Mouse (Mus musculus): ENCODE data around the gene Pik3cb. TPM values are rescaled to one million over a fixed set of nuclear protein-coding genes. Genes with fewer than 3 reads are reported as not detected.
A peak's percentile ranks its signal among the peaks of the same experiment; 100 is the strongest.

The Pik3cb gene
- polyA plus RNA-seq, 1 experiment from 2014 or later: 1.3 TPM

DNA sequence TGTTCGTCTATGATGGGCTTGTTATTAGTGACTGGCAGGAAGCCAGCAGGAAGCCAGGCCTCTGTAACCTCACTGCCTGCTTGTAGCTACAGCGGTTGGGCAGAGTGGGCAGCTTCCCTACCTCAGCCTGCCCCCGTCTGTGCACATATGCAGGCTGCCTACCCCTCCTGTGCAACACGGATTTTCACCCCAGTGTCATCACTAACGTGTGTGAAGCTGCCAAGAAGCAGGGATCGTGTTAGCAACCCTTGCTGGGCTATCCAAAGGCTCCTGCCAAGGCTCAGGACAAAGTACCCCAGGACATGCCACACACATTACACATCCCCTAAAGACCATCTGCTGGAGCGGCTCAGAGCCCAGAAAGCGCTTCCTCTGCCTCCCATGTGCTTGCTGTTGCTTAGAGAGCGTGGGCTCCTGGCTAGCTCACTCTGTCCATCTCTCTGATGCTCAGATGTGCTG lies 140.5 kb downstream of the Pik3cb start:
- peaks cover 36% of the 10 kb centered on the region for H3K36me3 ChIP-seq
- ATAC-seq (ENCODE audit: insufficient number of reproducible peaks, insufficient read depth, low FRiP score, low TSS enrichment, low read depth): no peak
- no peaks in the 10 kb centered on the region for H3K4me1 ChIP-seq (replicated peaks)
- no peak overlapping the region for H3K27ac ChIP-seq
- H3K4me2 ChIP-seq: no peak overlapping the region
- no peaks in the 10 kb centered on the region for H3K9me3 ChIP-seq
- H3K4me3 ChIP-seq (replicated peaks): no peak overlapping the region
- no peak overlapping the region for H3K9ac ChIP-seq (replicated peaks)
- WGBS: 88% methylated on average over 9 of the region's 9 CpGs
- no peaks in the 10 kb centered on the region for H3K27me3 ChIP-seq

DNA sequence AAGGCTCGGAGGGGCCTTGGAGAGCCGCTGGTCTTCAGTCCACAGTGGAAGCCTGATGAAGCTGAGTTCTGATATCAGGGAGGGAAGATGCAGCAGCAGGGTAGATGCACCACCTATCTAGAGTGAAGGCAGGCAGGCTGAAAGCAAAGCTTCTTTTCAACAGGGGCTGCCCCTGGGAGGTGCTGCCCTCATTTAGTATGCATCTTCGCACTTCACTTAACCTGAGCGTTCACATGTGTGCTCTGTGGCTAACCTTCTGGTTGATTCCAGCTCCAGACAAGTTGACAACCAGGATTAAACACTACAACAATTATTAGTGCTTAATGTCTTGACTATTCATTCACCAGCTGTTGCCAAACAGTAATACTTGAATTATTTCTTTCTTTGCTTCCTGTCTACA lies 146.3 kb downstream of the Pik3cb start:
- H3K27me3 ChIP-seq: no peaks in the 10 kb centered on the region
- no peak for ATAC-seq (ENCODE audit: insufficient number of reproducible peaks, insufficient read depth, low FRiP score, low TSS enrichment, low read depth)
- H3K36me3 ChIP-seq: peaks cover 22% of the 10 kb centered on the region; the same call in 1 of the 2 replicates
- H3K27ac ChIP-seq: no peak overlapping the region
- peaks cover 4% of the 10 kb centered on the region for H3K4me1 ChIP-seq (replicated peaks)
- 94% methylated on average over 4 of the region's 4 CpGs for WGBS
- H3K9ac ChIP-seq (replicated peaks): no peak overlapping the region
- no peak overlapping the region for H3K4me2 ChIP-seq
- H3K4me3 ChIP-seq (replicated peaks): no peak overlapping the region
- no peaks in the 10 kb centered on the region for H3K9me3 ChIP-seq

DNA sequence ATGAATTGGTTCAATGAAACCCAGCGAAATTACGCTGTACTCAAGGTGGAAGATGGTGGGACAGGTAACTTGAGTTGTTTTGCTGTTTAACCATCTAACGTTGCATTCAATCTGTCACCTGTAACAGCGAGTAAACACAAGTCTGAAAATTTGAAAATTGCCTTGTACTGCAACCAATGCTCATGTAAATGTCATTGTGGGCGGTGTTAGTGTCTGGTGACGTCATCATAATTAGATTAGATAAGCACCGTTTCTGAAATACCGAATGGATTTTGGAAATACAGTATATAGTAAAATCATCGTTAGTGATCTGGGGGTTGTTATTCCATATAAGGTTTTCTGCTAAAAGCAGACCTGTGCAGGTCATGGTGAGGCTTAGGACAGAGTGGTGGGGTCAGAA lies 153.3 kb downstream of the Pik3cb start:
- no peak overlapping the region for H3K27ac ChIP-seq
- H3K4me3 ChIP-seq (replicated peaks): peak overlapping the region; percentile 79
- peak overlapping the region; percentile 89 for H3K4me2 ChIP-seq
- peak overlapping the region; percentile 79 for H3K9ac ChIP-seq (replicated peaks)
- H3K4me1 ChIP-seq (replicated peaks): peaks cover 25% of the 10 kb centered on the region
- H3K27me3 ChIP-seq: peaks cover 15% of the 10 kb centered on the region
- 49% methylated on average over 9 of the region's 9 CpGs for WGBS
- no peak for ATAC-seq (ENCODE audit: insufficient number of reproducible peaks, insufficient read depth, low FRiP score, low TSS enrichment, low read depth)
- no peaks in the 10 kb centered on the region for H3K36me3 ChIP-seq
- no peaks in the 10 kb centered on the region for H3K9me3 ChIP-seq

Other genes with a start within 250 kb of the Pik3cb start
- gene 7420426K07Rik, start 237.5 kb downstream of the Pik3cb start, polyA plus RNA-seq (2016; fragmentation: Nextera tagmentation; extraction: Ambion mirVana): not detected in 2 replicates
- 0.06 TPM in 1 of 2 replicates, not detected in the other for gene Foxl2, start 185.3 kb downstream of the Pik3cb start, polyA plus RNA-seq (2016; fragmentation: Nextera tagmentation; extraction: Ambion mirVana)
- gene Faim, start 154.2 kb downstream of the Pik3cb start, polyA plus RNA-seq (2016; fragmentation: Nextera tagmentation; extraction: Ambion mirVana): 51.2 and 53.5 TPM in 2 replicates
- not detected in 2 replicates for gene Gm1123, start 104.9 kb downstream of the Pik3cb start, polyA plus RNA-seq (2016; fragmentation: Nextera tagmentation; extraction: Ambion mirVana)
- gene Faiml, start 96.6 kb upstream of the Pik3cb start, polyA plus RNA-seq (2016; fragmentation: Nextera tagmentation; extraction: Ambion mirVana): not detected in 2 replicates
- 47.4 and 47.6 TPM in 2 replicates for gene Cep70, start 102.7 kb upstream of the Pik3cb start, polyA plus RNA-seq (2016; fragmentation: Nextera tagmentation; extraction: Ambion mirVana)
- 0.37 and 0.63 TPM in 2 replicates for gene Esyt3, start 217.9 kb upstream of the Pik3cb start, polyA plus RNA-seq (2016; fragmentation: Nextera tagmentation; extraction: Ambion mirVana)

Data from limb, embryonic 12.5 days (tissue).